Mouse (Mus musculus) MEL (cell line): Measurements from ENCODE around the gene Pnpla6. TPM values are rescaled to one million over a fixed set of nuclear protein-coding genes. Genes with fewer than 3 reads are reported as not detected.

Experiments
- DNase-seq: peaks from one replicate; pipeline ENCODE4 v3.0.0; 2011; ENCODE audit warnings: low read depth, low spot score
- H3K27ac ChIP-seq: 2 replicates; pipeline ENCODE4 v1.5.1; 2012; ENCODE audit warnings: low read depth, mild to moderate bottlenecking, control low read depth, low read length, moderate library complexity; ENCODE audit not compliant: control insufficient read depth
- H3K27me3 ChIP-seq, 2 experiments: fragments of 150-350 bp in 1 of 2; sonication (generic) in 1 of 2; 2 replicates each; pipeline ENCODE4 v1.6.1; 2012; ENCODE audit warnings: low read length in 2 of 2, mild to moderate bottlenecking in 2 of 2, improper control_type of control experiment in 1 of 2, moderate library complexity in 1 of 2; ENCODE audit not compliant: insufficient read depth in 2 of 2, control insufficient read depth in 1 of 2
- H3K36me3 ChIP-seq, 2 experiments: 2 replicates each; pipeline ENCODE4 v1.6.1; 2012 to 2014; ENCODE audit warnings: low read length in 2 of 2, improper control_type of control experiment in 1 of 2, inconsistent platforms in 1 of 2, mild to moderate bottlenecking in 1 of 2; ENCODE audit not compliant: insufficient read depth in 2 of 2, control insufficient read depth in 1 of 2
- H3K4me1 ChIP-seq, 2 experiments: fragments of 150-350 bp in 1 of 2; sonication (generic) in 1 of 2; 2 replicates each; pipeline ENCODE4 v1.6.1; 2012; ENCODE audit warnings: low read length in 2 of 2, improper control_type of control experiment in 1 of 2, mild to moderate bottlenecking in 1 of 2; ENCODE audit not compliant: insufficient read depth in 2 of 2, control insufficient read depth in 1 of 2
- H3K4me3 ChIP-seq, 2 experiments: fragments of 150-350 bp in 1 of 2; sonication (generic) in 1 of 2; 2 replicates each; pipeline ENCODE4 v1.5.1; 2012; ENCODE audit warnings: low read depth in 2 of 2, low read length in 2 of 2, mild to moderate bottlenecking in 2 of 2, moderate library complexity in 2 of 2, control low read depth in 1 of 2, improper control_type of control experiment in 1 of 2; ENCODE audit not compliant: control insufficient read depth in 1 of 2, insufficient read depth in 1 of 2
- H3K79me2 ChIP-seq: 2 replicates; pipeline ENCODE4 v1.6.1; 2012; ENCODE audit warnings: mild to moderate bottlenecking, low read length, moderate library complexity; ENCODE audit not compliant: control insufficient read depth, poor library complexity, insufficient read depth
- H3K9ac ChIP-seq: 2 replicates; pipeline ENCODE4 v1.6.1; 2012; ENCODE audit warnings: low read depth, mild to moderate bottlenecking, control low read depth, low read length, moderate library complexity; ENCODE audit not compliant: control insufficient read depth, poor library complexity, severe bottlenecking
- H3K9me3 ChIP-seq: fragments of 150-350 bp; sonication (generic); replicated peaks from 2 replicates; pipeline ENCODE4 v1.6.1; 2012; ENCODE audit warnings: mild to moderate bottlenecking, low read length, improper control_type of control experiment, moderate library complexity; ENCODE audit not compliant: insufficient read depth
- CHD2 ChIP-seq: IDR thresholded peaks from 2 replicates; pipeline ENCODE4 v1.6.1; 2011; ENCODE audit warnings: low read length, improper control_type of control experiment
- CTCF ChIP-seq, 3 experiments: IDR thresholded peaks in 2 of 3; conservative IDR thresholded peaks in 1 of 3; 2 replicates each; pipeline ENCODE4 v1.5.1; 2011 to 2012; ENCODE audit warnings: low read length in 3 of 3, low read depth in 2 of 3, mild to moderate bottlenecking in 2 of 3, improper control_type of control experiment in 1 of 3, inconsistent platforms in 1 of 3, mixed read lengths in 1 of 3, moderate library complexity in 1 of 3; ENCODE audit not compliant: control insufficient read depth in 1 of 3, insufficient read depth in 1 of 3, poor library complexity in 1 of 3, severe bottlenecking in 1 of 3
- EP300 ChIP-seq, 2 experiments: IDR thresholded peaks; 2 replicates each; pipeline ENCODE4 v1.6.1; 2011; ENCODE audit warnings: improper control_type of control experiment in 2 of 2, low read length in 2 of 2, low read depth in 1 of 2, mild to moderate bottlenecking in 1 of 2
- JUND ChIP-seq: IDR thresholded peaks from 2 replicates; pipeline ENCODE4 v1.6.1; 2011; ENCODE audit warnings: low read depth, mild to moderate bottlenecking, improper control_type of control experiment, low read length
- KAT2A ChIP-seq: conservative IDR thresholded peaks from 2 replicates; pipeline ENCODE4 v1.6.1; 2012; ENCODE audit warnings: low read depth, low read length, improper control_type of control experiment, inconsistent platforms
- MAX ChIP-seq: IDR thresholded peaks from 2 replicates; pipeline ENCODE4 v1.6.1; 2011; ENCODE audit warnings: low read length, improper control_type of control experiment
- MAZ ChIP-seq: IDR thresholded peaks from 2 replicates; pipeline ENCODE4 v1.6.1; 2012; ENCODE audit warnings: low read depth, mild to moderate bottlenecking, inconsistent platforms, low read length, improper control_type of control experiment
- MYC ChIP-seq: IDR thresholded peaks from 2 replicates; pipeline ENCODE4 v1.6.1; 2011; ENCODE audit warnings: low read depth, mild to moderate bottlenecking, low read length, improper control_type of control experiment, moderate library complexity
- POLR2AphosphoS5 ChIP-seq: IDR thresholded peaks from 2 replicates; pipeline ENCODE4 v1.6.1; 2012; ENCODE audit warnings: low read depth, borderline replicate concordance, mild to moderate bottlenecking, inconsistent platforms, low read length, moderate library complexity, mixed read lengths
- RAD21 ChIP-seq: IDR thresholded peaks from 2 replicates; pipeline ENCODE4 v1.6.1; 2011; ENCODE audit warnings: mild to moderate bottlenecking, low read depth, low read length, improper control_type of control experiment
- RCOR1 ChIP-seq: IDR thresholded peaks from 2 replicates; pipeline ENCODE4 v1.6.1; 2012; ENCODE audit warnings: low read depth, mild to moderate bottlenecking, inconsistent platforms, low read length, improper control_type of control experiment
- SIN3A ChIP-seq: IDR thresholded peaks from 2 replicates; pipeline ENCODE4 v1.6.1; 2012; ENCODE audit warnings: low read length, improper control_type of control experiment, inconsistent platforms
- SMC3 ChIP-seq: IDR thresholded peaks from 2 replicates; pipeline ENCODE4 v1.6.1; 2011; ENCODE audit warnings: low read depth, low read length, improper control_type of control experiment
- TCF12 ChIP-seq: IDR thresholded peaks from 2 replicates; pipeline ENCODE4 v1.6.1; 2014; ENCODE audit warnings: low read depth, mild to moderate bottlenecking, inconsistent platforms, low read length, improper control_type of control experiment, moderate library complexity
- ZC3H11A ChIP-seq: IDR thresholded peaks from 2 replicates; pipeline ENCODE4 v1.6.1; 2012; ENCODE audit warnings: low read depth, mild to moderate bottlenecking, inconsistent platforms, low read length, improper control_type of control experiment
- ZNF384 ChIP-seq: IDR thresholded peaks from 2 replicates; pipeline ENCODE4 v1.6.1; 2012; ENCODE audit warnings: low read depth, mild to moderate bottlenecking, inconsistent platforms, low read length, improper control_type of control experiment
- polyA plus RNA-seq, 2 experiments: library from polyadenylated mRNA; stranded (reverse) in 1 of 2; unstranded in 1 of 2; fragments of >175 nt in 1 of 2; fragments of >200 nt in 1 of 2; gene quantifications; 2 replicates each; pipeline versions ENCODE4 v1.2.1 to v1.2.4; 2012; ENCODE audit warnings: low replicate concordance in 2 of 2, low read depth in 1 of 2; ENCODE audit not compliant: insufficient read length in 2 of 2, insufficient read depth in 1 of 2, missing spikeins in 1 of 2
- total RNA-seq: library from RNA; depleted of rRNA; stranded (reverse); fragments of 300-350 nt; gene quantifications from 2 replicates; pipeline ENCODE4 v1.2.3, GENCODE M21; 2012

Pnpla6 gene
- total and polyA plus RNA-seq, 3 experiments: 8.6 to 16.5 TPM; not detected in 1

GRCm38 (mm10) chr8:3468838-3469237 is 46.3 kb upstream of the Pnpla6 start:
- H3K9ac ChIP-seq: no peak overlapping the region
- H3K4me3 ChIP-seq: no peak overlapping the region
- peaks cover 0 to 7% of the 10 kb centered on the region in 2 experiments; a peak in 1 of 4 replicates for H3K36me3 ChIP-seq
- no peaks in the 10 kb centered on the region; the same call in 1 of the 2 replicates for H3K79me2 ChIP-seq
- H3K27me3 ChIP-seq: 0 out of 4 replicates have a peak, but pooled peaks cover 0 to 2% of the 10 kb centered on the region in 2 experiments
- peaks cover 0 to 14% of the 10 kb centered on the region in 2 experiments; a peak in 2 of 4 replicates for H3K4me1 ChIP-seq
- H3K9me3 ChIP-seq: no peaks in the 10 kb centered on the region
- H3K27ac ChIP-seq: no peak overlapping the region
- TF ChIP-seq SMC3: peak; percentile 57
- no peak for TF ChIP-seq POLR2AphosphoS5
- TF ChIP-seq SIN3A: 0 out of 2 replicates have a peak, but pooled peaks have one; percentile 18
- TF ChIP-seq ZC3H11A: peak; percentile 47
- TF ChIP-seq MYC: 0 out of 2 replicates have a peak, but pooled peaks have one; percentile 41
- peak; percentile 66 for TF ChIP-seq ZNF384
- TF ChIP-seq CTCF (IDR thresholded peaks at IDR 0.05 in 2 of 3, conservative IDR thresholded peaks at IDR 0.05 in 1 of 3; ENCODE audit: control insufficient read depth in 1 of 3, insufficient read depth in 1 of 3, low read depth in 2 of 3, low read length in 3 of 3, poor library complexity in 1 of 3, severe bottlenecking in 1 of 3): peak in 2 of 3 experiments; percentile 13 to 41; a peak in 2 of 6 replicates
- peak; percentile 44 for TF ChIP-seq RAD21
- no peak for TF ChIP-seq RCOR1
- DNase-seq: peak; percentile 65

DNA sequence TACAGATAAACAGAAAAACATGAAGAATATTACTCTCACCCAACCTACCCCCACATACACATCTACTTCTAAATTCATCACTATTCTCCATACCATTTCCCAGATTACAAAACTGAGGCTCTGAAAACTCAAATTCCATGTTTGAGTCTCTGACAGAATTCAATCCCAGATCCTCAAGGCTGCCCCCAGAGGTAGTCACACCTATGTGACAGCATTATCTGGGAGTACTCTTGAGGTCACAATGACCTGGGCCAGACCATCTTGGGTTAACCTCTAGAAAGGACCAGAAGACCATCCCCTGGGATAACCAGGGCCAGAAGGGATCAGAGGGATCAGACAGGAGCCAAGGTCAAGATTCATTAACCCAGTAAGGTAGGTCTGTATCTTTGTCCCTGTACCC is 44.6 kb upstream of the Pnpla6 start, which contains the start of gene Tex45:
Tex45 (plus strand) TSS at position 301 of the 400 bp plus-strand sequence.
- peaks cover 0 to 14% of the 10 kb centered on the region in 2 experiments; a peak in 2 of 4 replicates for H3K4me1 ChIP-seq
- TF ChIP-seq MAX (no peak), MAZ (no peak), RAD21 (no peak), SIN3A (no peak), JUND (no peak), EP300 (IDR thresholded peaks at IDR 0.05; ENCODE audit: low read depth in 1 of 2, low read length in 2 of 2) (no peak), CHD2 (no peak), TCF12 (no peak), KAT2A (no peak)
- DNase-seq: no peak
- no peaks in the 10 kb centered on the region for H3K9me3 ChIP-seq
- no peaks in the 10 kb centered on the region; the same call in 1 of the 2 replicates for H3K79me2 ChIP-seq
- H3K4me3 ChIP-seq: no peak within 1 kb of the TSS
- 0 out of 4 replicates have a peak, but pooled peaks cover 0 to 2% of the 10 kb centered on the region in 2 experiments for H3K27me3 ChIP-seq
- peaks cover 0 to 7% of the 10 kb centered on the region in 2 experiments; a peak in 1 of 4 replicates for H3K36me3 ChIP-seq
- H3K9ac ChIP-seq: no peak within 1 kb of the TSS
- no peak within 1 kb of the TSS for H3K27ac ChIP-seq
